Mouse (Mus musculus) CH12.LX (cell line): ENCODE data around the gene Hoxa11. TPM values are rescaled to one million over a fixed set of nuclear protein-coding genes. Genes with fewer than 3 reads are reported as not detected.

Source experiments
- DNase-seq: peaks from one replicate; pipeline ENCODE4 v3.0.0-alpha.2; 2013; ENCODE audit errors: extremely low read depth
- H3K27ac ChIP-seq: 2 replicates; pipeline ENCODE4 v1.5.1; 2012; ENCODE audit warnings: low read depth, mild to moderate bottlenecking, control low read depth, moderate library complexity; ENCODE audit not compliant: insufficient read depth
- H3K27me3 ChIP-seq: replicated peaks from 2 replicates; pipeline ENCODE3; 2012; ENCODE audit warnings: inconsistent platforms
- H3K36me3 ChIP-seq, 2 experiments: replicated peaks in 1 of 2; 2 replicates each; pipeline versions ENCODE3 to v1.6.1; 2012; ENCODE audit warnings: inconsistent platforms in 1 of 2, low read length in 1 of 2, mild to moderate bottlenecking in 1 of 2, mixed read lengths in 1 of 2, moderate library complexity in 1 of 2; ENCODE audit not compliant: control insufficient read depth in 1 of 2, insufficient read depth in 1 of 2
- H3K4me1 ChIP-seq, 2 experiments: 2 replicates each; pipeline ENCODE4 v1.6.1; 2012; ENCODE audit warnings: inconsistent platforms in 1 of 2, moderate library complexity in 1 of 2; ENCODE audit not compliant: insufficient read depth in 2 of 2, control insufficient read depth in 1 of 2
- H3K4me2 ChIP-seq: 2 replicates; pipeline ENCODE4 v1.6.1; 2012; ENCODE audit warnings: low read depth, mild to moderate bottlenecking, control low read depth; ENCODE audit not compliant: poor library complexity, insufficient read depth, severe bottlenecking
- H3K4me3 ChIP-seq, 3 experiments: fragments of 150-350 bp in 1 of 3; sonication (generic) in 1 of 3; replicated peaks in 1 of 3; 2 replicates each; pipeline versions ENCODE3 to v1.5.1; 2011 to 2012; ENCODE audit warnings: low read depth in 2 of 3, low read length in 2 of 3, mild to moderate bottlenecking in 2 of 3, moderate library complexity in 2 of 3, control low read depth in 1 of 3, improper control_type of control experiment in 1 of 3, inconsistent platforms in 1 of 3, mixed read lengths in 1 of 3; ENCODE audit not compliant: poor library complexity in 1 of 3
- H3K79me2 ChIP-seq: replicated peaks from 2 replicates; pipeline ENCODE4 v1.6.1; 2012; ENCODE audit warnings: mild to moderate bottlenecking, moderate library complexity; ENCODE audit not compliant: control insufficient read depth, poor library complexity, insufficient read depth, severe bottlenecking; ENCODE audit errors: extremely low read depth
- H3K9ac ChIP-seq: 2 replicates; pipeline ENCODE4 v1.6.1; 2012; ENCODE audit warnings: low read depth, mild to moderate bottlenecking, control low read depth, moderate library complexity; ENCODE audit not compliant: insufficient read depth
- H3K9me3 ChIP-seq: replicated peaks from 2 replicates; pipeline ENCODE3; 2012; ENCODE audit warnings: low read length, inconsistent platforms, mixed read lengths
- CHD2 ChIP-seq: IDR thresholded peaks from 2 replicates; pipeline ENCODE4 v1.6.1; 2011; ENCODE audit warnings: low read length, improper control_type of control experiment
- CTCF ChIP-seq, 2 experiments: IDR thresholded peaks in 1 of 2; conservative IDR thresholded peaks in 1 of 2; 2 replicates each; pipeline ENCODE4 v1.5.1; 2011 to 2012; ENCODE audit warnings: low read depth in 2 of 2, low read length in 2 of 2, improper control_type of control experiment in 1 of 2, inconsistent platforms in 1 of 2, mild to moderate bottlenecking in 1 of 2, moderate library complexity in 1 of 2
- E2F4 ChIP-seq: IDR thresholded peaks from 2 replicates; pipeline ENCODE4 v1.6.1; 2011; ENCODE audit warnings: low read depth, low read length, improper control_type of control experiment; ENCODE audit not compliant: insufficient replicate concordance
- ELF1 ChIP-seq: IDR thresholded peaks from 2 replicates; pipeline ENCODE4 v1.6.1; 2014; ENCODE audit warnings: low read depth, mild to moderate bottlenecking, inconsistent platforms, low read length, improper control_type of control experiment
- GABPA ChIP-seq: IDR thresholded peaks from 2 replicates; pipeline ENCODE4 v1.6.1; 2012; ENCODE audit warnings: low read depth, low read length, improper control_type of control experiment, inconsistent platforms; ENCODE audit not compliant: insufficient replicate concordance
- HCFC1 ChIP-seq: IDR thresholded peaks from 2 replicates; pipeline ENCODE4 v1.6.1; 2012; ENCODE audit warnings: low read depth, mild to moderate bottlenecking, inconsistent platforms, low read length, improper control_type of control experiment
- IRF4 ChIP-seq: IDR thresholded peaks from 2 replicates; pipeline ENCODE4 v1.6.1; 2014; ENCODE audit warnings: low read depth, mild to moderate bottlenecking, inconsistent platforms, low read length, improper control_type of control experiment
- JUN ChIP-seq: IDR thresholded peaks from 2 replicates; pipeline ENCODE4 v1.6.1; 2011; ENCODE audit warnings: low read depth, mild to moderate bottlenecking, low read length, improper control_type of control experiment, moderate library complexity; ENCODE audit not compliant: insufficient read depth
- KAT2A ChIP-seq: IDR thresholded peaks from 2 replicates; pipeline ENCODE4 v1.6.1; 2012; ENCODE audit warnings: low read length, improper control_type of control experiment, inconsistent platforms; ENCODE audit not compliant: insufficient replicate concordance
- MEF2A ChIP-seq: IDR thresholded peaks from 2 replicates; pipeline ENCODE4 v1.6.1; 2014; ENCODE audit warnings: low read depth, mild to moderate bottlenecking, inconsistent platforms, low read length, improper control_type of control experiment, borderline replicate concordance
- MXI1 ChIP-seq: IDR thresholded peaks from 2 replicates; pipeline ENCODE4 v1.6.1; 2011; ENCODE audit warnings: mild to moderate bottlenecking, low read depth, low read length, improper control_type of control experiment
- MYC ChIP-seq: IDR thresholded peaks from 2 replicates; pipeline ENCODE4 v1.6.1; 2011; ENCODE audit warnings: low read depth, mild to moderate bottlenecking, improper control_type of control experiment, low read length
- NELFE ChIP-seq: IDR thresholded peaks from 2 replicates; pipeline ENCODE4 v1.6.1; 2011; ENCODE audit warnings: low read depth, low read length, improper control_type of control experiment
- PAX5 ChIP-seq: IDR thresholded peaks from 2 replicates; pipeline ENCODE4 v1.6.1; 2012; ENCODE audit warnings: low read length, inconsistent platforms, mixed read lengths
- RAD21 ChIP-seq: IDR thresholded peaks from 2 replicates; pipeline ENCODE4 v1.6.1; 2011; ENCODE audit warnings: low read depth, mild to moderate bottlenecking, low read length, improper control_type of control experiment, moderate library complexity
- RCOR1 ChIP-seq: conservative IDR thresholded peaks from 2 replicates; pipeline ENCODE4 v1.6.1; 2012; ENCODE audit warnings: low read depth, mild to moderate bottlenecking, inconsistent platforms, low read length, improper control_type of control experiment
- SIN3A ChIP-seq: IDR thresholded peaks from 2 replicates; pipeline ENCODE4 v1.6.1; 2012; ENCODE audit warnings: low read length, improper control_type of control experiment, inconsistent platforms
- SMC3 ChIP-seq: IDR thresholded peaks from 2 replicates; pipeline ENCODE4 v1.6.1; 2011; ENCODE audit warnings: low read depth, low read length, improper control_type of control experiment
- TCF12 ChIP-seq: IDR thresholded peaks from 2 replicates; pipeline ENCODE4 v1.6.1; 2014; ENCODE audit warnings: low read depth, mild to moderate bottlenecking, inconsistent platforms, low read length, improper control_type of control experiment
- USF1 ChIP-seq: IDR thresholded peaks from 2 replicates; pipeline ENCODE4 v1.6.1; 2014; ENCODE audit warnings: low read depth, mild to moderate bottlenecking, inconsistent platforms, low read length, improper control_type of control experiment
- USF2 ChIP-seq: conservative IDR thresholded peaks from 2 replicates; pipeline ENCODE4 v1.6.1; 2011; ENCODE audit warnings: low read depth, low read length, improper control_type of control experiment
- ZKSCAN1 ChIP-seq: IDR thresholded peaks from 2 replicates; pipeline ENCODE4 v1.6.1; 2012; ENCODE audit warnings: low read depth, inconsistent platforms, low read length, improper control_type of control experiment, borderline replicate concordance
- dilution Hi-C: fragments of 300-500 bp; cut with MboI; formaldehyde crosslinking; loops from 2 replicates; pipeline ENCODE4 v1.14.3; 2020; ENCODE audit warnings: low sequenced_read_pairs; ENCODE audit not compliant: extremely low pct_unique_long_range_greater_than_20kb, extremely low pct_ligation_motif_present
- in situ Hi-C: fragments of 300-500 bp; cut with MboI; formaldehyde crosslinking; loops from 3 replicates; pipeline ENCODE4 v1.14.3; 2019; ENCODE audit warnings: low sequenced_read_pairs, low pct_ligation_motif_present, low pct_unique_long_range_greater_than_20kb, mixed read lengths
- polyA plus RNA-seq: library from polyadenylated mRNA; unstranded; fragments of >175 nt; gene quantifications from 2 replicates; pipeline ENCODE4 v1.2.1, GENCODE M21; 2012; ENCODE audit warnings: low read depth; ENCODE audit not compliant: insufficient read length
- total RNA-seq, 2 experiments: library from RNA; depleted of rRNA; stranded (reverse); fragments of 300-350 nt in 1 of 2; fragments of >200 nt in 1 of 2; gene quantifications; 2 replicates each; pipeline ENCODE4 v1.2.3; 2012 to 2014

The Hoxa11 gene
- total and polyA plus RNA-seq, 3 experiments, result not detected

- Histone ChIP-seq H3K4me1 (no peaks in the 10 kb centered on the region), H3K9me3 (peaks cover 21% of the 10 kb centered on the region), H3K9ac (no peak overlapping the region), H3K27ac (no peak overlapping the region), H3K27me3 (no peaks in the 10 kb centered on the region), H3K79me2 (no peaks in the 10 kb centered on the region), H3K4me2 (no peak overlapping the region), H3K36me3 (no peaks in the 10 kb centered on the region), H3K4me3 (no peak overlapping the region)
- in situ Hi-C loops, result loop anchor here (25.0 kb wide), 1 partner anchor 661 kb away; no protein-coding TSS in a partner anchor
- no peak for DNase-seq
- TF ChIP-seq RAD21, result no peak
- no peak for TF ChIP-seq GABPA
- no peak for TF ChIP-seq MYC
- no peak for TF ChIP-seq USF2
- TF ChIP-seq MEF2A, result no peak
- dilution Hi-C loops, result no loop called here
Measured at GRCm38 (mm10) chr6:52251177-52251879, 5.7 kb upstream of the Hoxa11 start.

GRCm38 (mm10) chr6:52249826-52250225 lies 4.2 kb upstream of the Hoxa11 start:
- in situ Hi-C loops, result loop anchor here (25.0 kb wide), 1 partner anchor 662 kb away; no protein-coding TSS in a partner anchor
- Histone ChIP-seq H3K9me3 (peaks cover 26% of the 10 kb centered on the region), H3K4me3 (no peak overlapping the region), H3K9ac (no peak overlapping the region), H3K4me1 (no peaks in the 10 kb centered on the region), H3K27ac (no peak overlapping the region), H3K36me3 (no peaks in the 10 kb centered on the region), H3K27me3 (no peaks in the 10 kb centered on the region), H3K79me2 (no peaks in the 10 kb centered on the region), H3K4me2 (no peak overlapping the region)
- dilution Hi-C loops, result no loop called here
- TF ChIP-seq ELF1 (no peak), SMC3 (no peak)
- no peak for DNase-seq

- Histone ChIP-seq H3K36me3 (no peaks in the 10 kb centered on the region), H3K27ac (no peak overlapping the region), H3K9me3 (peaks cover 26% of the 10 kb centered on the region), H3K79me2 (no peaks in the 10 kb centered on the region), H3K9ac (no peak overlapping the region), H3K27me3 (no peaks in the 10 kb centered on the region), H3K4me1 (no peaks in the 10 kb centered on the region), H3K4me2 (no peak overlapping the region), H3K4me3 (no peak overlapping the region)
- dilution Hi-C loops (no loop called here), in situ Hi-C loops (no loop called here)
- no peak for DNase-seq
- TF ChIP-seq ELF1 (no peak), PAX5 (no peak), MXI1 (no peak), RCOR1 (no peak), ZKSCAN1 (no peak), E2F4 (no peak), TCF12 (no peak), SMC3 (no peak), JUN (no peak), USF1 (no peak), SIN3A (no peak), NELFE (no peak), CTCF (conservative IDR thresholded peaks at IDR 0.05 in 1 of 2, IDR thresholded peaks at IDR 0.05 in 1 of 2; ENCODE audit: low read depth in 2 of 2, low read length in 2 of 2) (no peak), MEF2A (no peak), CHD2 (no peak), HCFC1 (no peak), IRF4 (no peak), KAT2A (no peak)
Measured at GRCm38 (mm10) chr6:52249415-52249738, 3.8 kb upstream of the Hoxa11 start.
